Mouse (Mus musculus) ES-Bruce4 (cell line): ENCODE data around the gene Cdc25b.

Experiments
- CTCF ChIP-seq: IDR thresholded peaks from one replicate; pipeline ENCODE4 v1.8.1; 2011; ENCODE audit warnings: low read depth, low read length
- EP300 ChIP-seq: IDR thresholded peaks from 2 replicates; pipeline ENCODE4 v1.6.1; 2011; ENCODE audit warnings: low read depth, low read length; ENCODE audit not compliant: insufficient read depth

DNA sequence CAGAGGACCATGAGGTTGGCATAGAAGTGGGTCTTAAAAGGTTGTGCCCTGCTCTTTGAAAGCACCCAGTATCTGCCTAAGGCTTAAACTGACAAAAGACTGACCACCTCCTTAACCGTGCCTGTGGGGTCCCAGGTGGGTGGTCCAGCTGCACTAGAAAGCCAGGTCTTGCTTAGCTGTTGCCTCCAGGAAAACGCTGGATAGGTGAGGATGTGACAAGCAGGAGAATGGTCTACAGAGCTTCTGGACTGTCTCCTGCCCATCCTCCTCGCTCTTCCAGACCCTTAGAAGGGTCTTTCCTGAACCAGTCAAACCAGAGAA is 813 bp downstream of the Cdc25b start:
- TF ChIP-seq EP300 (no peak), CTCF (no peak)
